ENCODE assay signal across 10 mouse cellular contexts in genomic region chr6:83473240-83473639, GRCm38 (mm10). TPM values are rescaled to one million over a fixed set of nuclear protein-coding genes. Genes with fewer than 3 reads are reported as not detected.
DNase-seq lines count a peak whose midpoint lies in the region; ATAC-seq and TF ChIP-seq lines count a peak whose summit lies in the region.
"Had no signal": no experiment of that assay in that cellular context is flagged by ENCODE, and none has a peak within 500 bp of the region (broad histone marks: within the 10 kb centered on the region; RNA-seq: fewer than 3 reads in every experiment).

No protein-coding gene starts in this region.

- TF ChIP-seq CTCF in hindbrain, postnatal 0 days (IDR thresholded peaks at IDR 0.05; ENCODE audit: low read depth) = no peak

- WGBS in hindbrain, postnatal 0 days = 75% methylated on average over 9 of the region's 9 CpGs

- H3K27ac ChIP-seq in hindbrain, postnatal 0 days = no peak overlapping the region

- no peaks in the 10 kb centered on the region for H3K36me3 ChIP-seq in hindbrain, postnatal 0 days (ENCODE audit: insufficient read depth, low read length)

- intact Hi-C loops in gastrocnemius, postnatal 36 days (cut with DNase I) = no loop called here

- ATAC-seq in hindbrain, postnatal 0 days = no peak
- ATAC-seq: intestine, postnatal 0 days had no signal

- H3K4me2 ChIP-seq in hindbrain, postnatal 0 days (ENCODE audit: low read depth, low read length) = no peak overlapping the region

- H3K27me3 ChIP-seq in hindbrain, postnatal 0 days (ENCODE audit: insufficient read depth, low read length) = no peaks in the 10 kb centered on the region

- no peaks in the 10 kb centered on the region for H3K4me1 ChIP-seq in hindbrain, postnatal 0 days (ENCODE audit: insufficient read depth, low read length)

- H3K4me3 ChIP-seq in hindbrain, postnatal 0 days (ENCODE audit: low read length) = no peak overlapping the region

- H3K9me3 ChIP-seq in hindbrain, postnatal 0 days (ENCODE audit: low read length) = no peaks in the 10 kb centered on the region

- DNase-seq in adrenal gland, adult (ENCODE audit: inconsistent age in 2 of 2, low spot score in 1 of 2) = peak; percentile 51 to 79
- no peak for DNase-seq in adrenal gland, postnatal 4 days (ENCODE audit: low spot score in 2 of 2)
- DNase-seq in cerebellum, adult 11-12 months = peak; percentile 75
- DNase-seq in gastrocnemius, postnatal 36 days = peak; percentile 59 to 61
- peak; percentile 82 for DNase-seq in lung, postnatal 25 days (ENCODE audit: low spot score)
- DNase-seq in layer of hippocampus, adult 9-11 months = no peak
- no peak for DNase-seq in B cell, adult 2 months
- no peak for DNase-seq in hindbrain, postnatal 0 days (ENCODE audit: low spot score)
- DNase-seq: retina, postnatal 1 day had no signal

- H3K9ac ChIP-seq in hindbrain, postnatal 0 days (replicated peaks; ENCODE audit: low read length) = no peak overlapping the region

RNA-seq across cellular contexts. Expression of gene Tet3, which starts 14.4 kb away (rescaled TPM):
- 10 to 100 TPM; 79.0 to 79.5 TPM for total RNA-seq in adrenal gland, postnatal 4 days (2021)
- total RNA-seq in gastrocnemius, postnatal 36 days (2021) = 10 to 100 TPM; 21.1 to 23.7 TPM
- 30.8 and 34.8 TPM in 2 replicates for total RNA-seq in hindbrain, postnatal 0 days (2014; rRNA removed)
- 38.0 and 41.9 TPM in 2 replicates for polyA plus RNA-seq in hindbrain, postnatal 0 days (2015; fragmentation: Nextera tagmentation; extraction: Ambion mirVana)

RNA-seq across cellular contexts. Expression of gene Dguok, which starts 33.5 kb away (rescaled TPM):
- total RNA-seq in adrenal gland, postnatal 4 days (2021) = 10 to 100 TPM; 46.9 to 53.4 TPM
- total RNA-seq in gastrocnemius, postnatal 36 days (2021) = 10 to 100 TPM; 14.8 to 17.8 TPM
- 31.8 and 52.5 TPM in 2 replicates for total RNA-seq in hindbrain, postnatal 0 days (2014; rRNA removed)
- 51.1 and 52.0 TPM in 2 replicates for polyA plus RNA-seq in hindbrain, postnatal 0 days (2015; fragmentation: Nextera tagmentation; extraction: Ambion mirVana)

Comparison
In these comparisons a context has a peak if more than half of its experiments do, and no peak if none do; other contexts are left out.
1. DNase-seq: peak in adrenal gland, adult (2 of 2), cerebellum, adult 11-12 months (single experiment), gastrocnemius, postnatal 36 days (2 of 2) and lung, postnatal 25 days (single experiment); none in adrenal gland, postnatal 4 days (0 of 2), layer of hippocampus, adult 9-11 months (single experiment), B cell, adult 2 months (0 of 2) and hindbrain, postnatal 0 days (single experiment).